Mouse (Mus musculus) monocyte, adult 5-6 weeks (primary cell): ENCODE measurements around the gene Nepn. TPM values are rescaled to one million over a fixed set of nuclear protein-coding genes. Genes with fewer than 3 reads are reported as not detected.

Source experiments
- ATAC-seq: fragments of 153-309, 156-312 bp; replicated peaks from 2 replicates; pipeline ENCODE4 v1.8.0; 2017; ENCODE audit warnings: mild to moderate bottlenecking; ENCODE audit not compliant: low TSS enrichment, insufficient number of reproducible peaks, severe bottlenecking, poor library complexity, low FRiP score
- total RNA-seq: library from RNA; stranded (forward); fragments of 200-1000, 200-491, 200-594 nt; gene quantifications from 3 replicates; pipeline ENCODE4 v1.2.3, GENCODE M21; 2017

Nepn gene
- total RNA-seq, 1 experiment from 2014 or later: not detected

GRCm38 (mm10) chr10:52396647-52397046 is 7.9 kb downstream of the Nepn start:
- no peak for ATAC-seq

GRCm38 (mm10) chr10:52398715-52399114 is 9.9 kb downstream of the Nepn start:
- ATAC-seq: no peak

GRCm38 (mm10) chr10:52399722-52400121 is 10.9 kb downstream of the Nepn start:
- ATAC-seq: no peak

GRCm38 (mm10) chr10:52405160-52405559 is 16.4 kb downstream of the Nepn start:
- ATAC-seq: no peak

- ATAC-seq: no peak
Measured at GRCm38 (mm10) chr10:52407526-52407925, 18.8 kb downstream of the Nepn start.

GRCm38 (mm10) chr10:52415020-52415419 is 26.2 kb downstream of the Nepn start:
- no peak for ATAC-seq

GRCm38 (mm10) chr10:52416458-52416857 is 27.7 kb downstream of the Nepn start:
- no peak for ATAC-seq

GRCm38 (mm10) chr10:52417299-52417997 is 28.7 kb downstream of the Nepn start, which contains the start of gene Nus1:
Nus1 (plus strand) TSS chr10:52417547.
- peak; percentile 95 for ATAC-seq

GRCm38 (mm10) chr10:52417998-52418860 is 29.5 kb downstream of the Nepn start:
- ATAC-seq: peak; percentile 40

GRCm38 (mm10) chr10:52418931-52419330 is 30.2 kb downstream of the Nepn start:
- ATAC-seq: no peak

GRCm38 (mm10) chr10:52419402-52419801 is 30.6 kb downstream of the Nepn start:
- no peak for ATAC-seq

- no peak for ATAC-seq
Measured at GRCm38 (mm10) chr10:52420526-52420925, 31.8 kb downstream of the Nepn start.

- ATAC-seq: no peak
Measured at GRCm38 (mm10) chr10:52421716-52422115, 32.9 kb downstream of the Nepn start.

- no peak for ATAC-seq
Measured at GRCm38 (mm10) chr10:52423097-52423496, 34.3 kb downstream of the Nepn start.

GRCm38 (mm10) chr10:52426314-52426980 is 37.7 kb downstream of the Nepn start:
- ATAC-seq: no peak

- no peak for ATAC-seq
Measured at GRCm38 (mm10) chr10:52427634-52428415, 39.1 kb downstream of the Nepn start.

GRCm38 (mm10) chr10:52430953-52431352 is 42.2 kb downstream of the Nepn start:
- no peak for ATAC-seq

- no peak for ATAC-seq
Measured at GRCm38 (mm10) chr10:52434836-52435235, 46.1 kb downstream of the Nepn start.
